Mouse (Mus musculus) embryonic facial prominence, embryonic 11.5 days (tissue): ENCODE measurements around the gene Nlrp6. TPM values are rescaled to one million over a fixed set of nuclear protein-coding genes. Genes with fewer than 3 reads are reported as not detected.
"Not testable (repeated sequence)": the region's sequence is repeated elsewhere in the genome, so short reads cannot be mapped to it uniquely, and the experiment has no call there.

Experiments used
- ATAC-seq: fragments of 200-750 bp; cut with Nextera tagmentation; replicated peaks from 2 replicates; pipeline ENCODE4 v1.8.0; 2017; ENCODE audit warnings: low read depth; ENCODE audit not compliant: insufficient number of reproducible peaks, low FRiP score, low TSS enrichment
- DNase-seq: peaks from one replicate; pipeline ENCODE4 v3.0.0-alpha.2; 2015; ENCODE audit warnings: low spot score
- H3K27ac ChIP-seq: fragments of 300-500 bp; sonication (generic); replicated peaks from 2 replicates; pipeline ENCODE4 v1.5.1; 2014; ENCODE audit warnings: mild to moderate bottlenecking, low read depth, low read length, control low read depth
- H3K27me3 ChIP-seq: fragments of 300-500 bp; sonication (generic); 2 replicates; pipeline ENCODE4 v1.6.1; 2014; ENCODE audit warnings: mild to moderate bottlenecking, low read length, moderate library complexity, mixed read lengths; ENCODE audit not compliant: control insufficient read depth, insufficient read depth
- H3K36me3 ChIP-seq: fragments of 300-500 bp; sonication (generic); replicated peaks from 2 replicates; pipeline ENCODE4 v1.6.1; 2014; ENCODE audit warnings: low read depth, mild to moderate bottlenecking, low read length, moderate library complexity, mixed read lengths; ENCODE audit not compliant: control insufficient read depth, insufficient read depth
- H3K4me1 ChIP-seq: fragments of 300-500 bp; sonication (generic); 2 replicates; pipeline ENCODE4 v1.6.1; 2014; ENCODE audit warnings: low read length, mixed read lengths; ENCODE audit not compliant: control insufficient read depth, insufficient read depth
- H3K4me2 ChIP-seq: fragments of 300-500 bp; sonication (generic); 2 replicates; pipeline ENCODE4 v1.6.1; 2014; ENCODE audit warnings: low read depth, mild to moderate bottlenecking, control low read depth, low read length, moderate library complexity
- H3K4me3 ChIP-seq: fragments of 300-500 bp; sonication (generic); 2 replicates; pipeline ENCODE4 v1.5.1; 2014; ENCODE audit warnings: low read depth, low read length, control low read depth
- H3K9ac ChIP-seq: fragments of 300-500 bp; sonication (generic); replicated peaks from 2 replicates; pipeline ENCODE4 v1.6.1; 2014; ENCODE audit warnings: mild to moderate bottlenecking, control low read depth, low read length
- H3K9me3 ChIP-seq: fragments of 300-500 bp; sonication (generic); replicated peaks from 2 replicates; pipeline ENCODE4 v1.6.1; 2016; ENCODE audit warnings: mild to moderate bottlenecking, low read length, inconsistent platforms, mixed read lengths; ENCODE audit not compliant: control insufficient read depth
- WGBS: fragments of 180-500 bp; shearing (Covaris S2); extraction: QIAGEN DNeasy Blood & Tissue Kit; methylation state at CpG from one replicate; pipeline ENCODE4 v1.1.7; 2014; 5-methylcytosine and 5-hydroxymethylcytosine counted together
- polyA plus RNA-seq: library from polyadenylated mRNA; unstranded; fragments of >200 nt; fragmentation: Nextera tagmentation; extraction: Ambion mirVana; gene quantifications from 2 replicates; pipeline ENCODE4 v1.2.1, GENCODE M21; 2014

Gene Nlrp6
- polyA plus RNA-seq, 1 experiment from 2014 or later, result not detected

DNA sequence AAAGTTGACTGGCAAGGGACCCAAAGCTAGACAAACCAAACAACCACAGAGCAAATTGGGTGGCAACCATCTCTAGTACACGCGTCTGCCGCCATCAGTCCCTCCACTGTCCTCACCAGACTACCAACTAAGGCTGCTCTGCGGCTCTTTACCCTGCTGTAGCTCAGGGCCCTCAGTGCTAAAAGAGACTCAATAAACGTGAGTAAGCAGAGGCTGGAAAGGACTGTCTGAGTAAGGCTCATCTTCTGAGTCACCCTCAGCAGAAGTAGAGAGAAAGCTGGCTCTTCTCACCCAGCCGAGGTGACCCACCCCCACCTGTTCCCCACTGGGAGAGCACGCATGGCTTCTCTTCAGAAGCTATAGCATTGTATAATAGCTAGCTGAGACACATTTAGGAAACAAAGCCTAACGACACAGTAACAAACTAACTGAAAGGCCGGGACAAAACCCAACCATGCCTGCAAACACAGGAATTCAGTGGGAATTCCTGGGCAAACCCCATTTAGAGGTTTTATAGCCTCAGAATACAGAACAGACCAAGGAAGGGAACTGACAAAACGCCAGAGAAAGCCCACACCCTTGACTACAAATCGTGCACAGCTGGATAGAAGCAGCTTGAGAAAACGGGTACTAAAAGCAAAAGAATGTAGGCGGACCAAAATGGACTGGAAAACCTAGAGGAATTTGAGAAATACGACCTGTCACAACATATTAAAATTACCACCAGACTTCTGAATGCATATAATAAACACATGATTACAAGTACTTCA is 52.9 kb downstream of the Nlrp6 start:
- ATAC-seq (no peak), DNase-seq (no peak)
- H3K27ac ChIP-seq, result no peak overlapping the region
- no peak overlapping the region for H3K4me3 ChIP-seq
- no peak overlapping the region for H3K9ac ChIP-seq
- H3K36me3 ChIP-seq, result no peaks in the 10 kb centered on the region
- H3K4me2 ChIP-seq, result no peak overlapping the region
- H3K9me3 ChIP-seq, result no peaks in the 10 kb centered on the region
- 33% methylated on average over 14 of the region's 14 CpGs for WGBS
- no peaks in the 10 kb centered on the region for H3K27me3 ChIP-seq
- H3K4me1 ChIP-seq, result peaks cover 3% of the 10 kb centered on the region; the same call in 1 of the 2 replicates

DNA sequence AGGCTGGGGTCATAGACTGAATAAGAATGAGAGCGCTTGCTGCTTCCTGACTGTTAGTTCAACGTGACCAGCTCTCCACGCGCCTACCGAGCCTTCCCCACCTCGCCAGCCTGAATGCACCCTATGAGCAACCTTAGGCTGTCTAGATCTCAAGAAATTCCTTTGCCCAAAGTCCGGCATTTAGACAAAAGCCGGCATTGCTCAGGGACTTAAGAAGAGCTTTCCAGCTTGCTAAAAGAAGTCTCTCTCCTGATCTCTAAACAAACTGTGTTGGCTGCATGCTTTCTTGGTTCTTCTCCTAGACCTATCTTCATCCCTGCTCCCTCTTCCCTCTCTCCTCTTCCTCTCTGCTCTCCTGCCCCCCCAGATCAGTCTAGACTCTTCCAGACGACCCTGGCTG is 54.2 kb downstream of the Nlrp6 start:
- WGBS, result 11% methylated on average over 9 of the region's 9 CpGs
- no peak overlapping the region for H3K9ac ChIP-seq

DNA sequence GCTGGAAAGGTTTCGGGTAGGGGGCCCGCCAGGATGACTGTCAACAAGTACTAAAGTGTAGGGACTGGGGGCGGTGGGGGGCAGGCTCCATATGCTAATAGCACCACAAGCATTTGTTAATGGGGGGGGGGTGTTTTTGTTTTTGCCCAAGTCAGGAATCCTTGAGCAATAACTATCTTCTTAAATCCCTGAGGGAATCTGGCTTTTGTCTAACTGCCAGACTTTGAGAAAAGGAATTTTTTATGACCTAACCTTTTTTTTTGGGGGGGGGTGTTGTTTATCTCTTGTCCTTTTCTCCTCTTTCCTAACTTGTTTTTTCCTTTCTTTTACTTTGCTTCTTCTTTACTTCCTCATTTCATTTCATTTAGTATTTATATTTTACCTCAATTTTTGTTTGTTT is 54.8 kb downstream of the Nlrp6 start:
- no peaks in the 10 kb centered on the region for H3K27me3 ChIP-seq
- no peak overlapping the region for H3K4me2 ChIP-seq
- no peaks in the 10 kb centered on the region for H3K9me3 ChIP-seq
- H3K36me3 ChIP-seq, result no peaks in the 10 kb centered on the region
- H3K9ac ChIP-seq, result no peak overlapping the region
- no peaks in the 10 kb centered on the region for H3K4me1 ChIP-seq
- no peak for DNase-seq
- no peak overlapping the region for H3K4me3 ChIP-seq
- WGBS, result 21% methylated on average over 3 of the region's 3 CpGs
- ATAC-seq, result no peak
- no peak overlapping the region for H3K27ac ChIP-seq

More for the DNA sequence above, 54.2 kb downstream of the Nlrp6 start:
- no peak for ATAC-seq
- Histone ChIP-seq H3K4me2 (no peak overlapping the region), H3K36me3 (no peaks in the 10 kb centered on the region), H3K27me3 (no peaks in the 10 kb centered on the region), H3K4me3 (no peak overlapping the region), H3K4me1 (no peaks in the 10 kb centered on the region), H3K9me3 (no peaks in the 10 kb centered on the region), H3K27ac (no peak overlapping the region)
- DNase-seq, result no peak

DNA sequence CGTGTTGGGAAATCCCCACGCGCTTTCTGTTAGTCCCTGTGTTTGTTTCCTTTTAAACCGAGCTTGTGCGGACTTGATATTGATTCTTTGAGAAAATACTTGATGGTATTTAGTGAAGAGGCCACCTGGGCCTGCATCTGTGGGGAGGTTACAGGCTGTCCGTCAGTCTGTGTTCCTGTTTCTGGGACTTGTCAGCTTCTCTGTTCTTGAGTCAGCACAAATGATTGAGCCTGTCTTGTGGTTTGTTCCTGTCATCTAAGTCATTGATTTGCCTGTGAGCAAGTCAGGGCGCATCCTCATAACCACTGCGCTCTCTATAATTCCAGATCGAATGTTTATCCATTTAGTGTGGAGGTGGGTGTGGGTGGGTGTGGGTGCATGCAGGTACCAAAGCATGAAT is 56.0 kb downstream of the Nlrp6 start:
- H3K27ac ChIP-seq, ATAC-seq, DNase-seq, H3K9me3 ChIP-seq, H3K9ac ChIP-seq, H3K36me3 ChIP-seq, H3K4me2 ChIP-seq, H3K4me3 ChIP-seq, H3K27me3 ChIP-seq, H3K4me1 ChIP-seq: not testable (repeated sequence)
- WGBS, result 90% methylated on average over 9 of the region's 9 CpGs

Other genes with a start within 250 kb of the Nlrp6 start
- not detected in 2 replicates for gene Olfr45, start 239.0 kb upstream of the Nlrp6 start, polyA plus RNA-seq
- gene Olfr541, start 223.6 kb upstream of the Nlrp6 start, polyA plus RNA-seq, result not detected in 2 replicates
- not detected in 2 replicates for gene Cyp2e1, start 157.2 kb upstream of the Nlrp6 start, polyA plus RNA-seq
- gene Syce1, start 133.1 kb upstream of the Nlrp6 start, polyA plus RNA-seq, result 0.14 and 0.38 TPM in 2 replicates
- gene Zfp941, start 98.7 kb upstream of the Nlrp6 start, polyA plus RNA-seq, result 3.5 and 3.6 TPM in 2 replicates
- gene Urah, start 85.9 kb upstream of the Nlrp6 start, polyA plus RNA-seq, result 1.1 and 1.3 TPM in 2 replicates
- not detected in 2 replicates for gene Scgb1c1, start 75.4 kb upstream of the Nlrp6 start, polyA plus RNA-seq
- gene Odf3, start 73.1 kb upstream of the Nlrp6 start, polyA plus RNA-seq, result not detected in 2 replicates
- gene Gm45785, start 64.6 kb upstream of the Nlrp6 start, polyA plus RNA-seq, result not detected in 2 replicates
- 56.7 and 58.3 TPM in 2 replicates for gene Ric8a, start 63.9 kb upstream of the Nlrp6 start, polyA plus RNA-seq
- 22.9 and 31.8 TPM in 2 replicates for gene Bet1l, start 63.3 kb upstream of the Nlrp6 start, polyA plus RNA-seq
- gene Psmd13, start 38.9 kb upstream of the Nlrp6 start, polyA plus RNA-seq, result 185 and 195 TPM in 2 replicates
- 17.1 and 19.3 TPM in 2 replicates for gene Sirt3, start 38.6 kb upstream of the Nlrp6 start, polyA plus RNA-seq
- gene Cox8b, start 20.5 kb upstream of the Nlrp6 start, polyA plus RNA-seq, result not detected in 2 replicates
- 12.4 and 14.3 TPM in 2 replicates for gene Pgghg, start 20.5 kb downstream of the Nlrp6 start, polyA plus RNA-seq
- 0.38 and 0.78 TPM in 2 replicates for gene Ifitm5, start 29.4 kb downstream of the Nlrp6 start, polyA plus RNA-seq
- not detected in 2 replicates for gene Gm45717, start 35.0 kb downstream of the Nlrp6 start, polyA plus RNA-seq
- gene Ifitm2, start 35.1 kb downstream of the Nlrp6 start, polyA plus RNA-seq, result 595 and 632 TPM in 2 replicates
- 19.9 and 20.1 TPM in 2 replicates for gene Ifitm1, start 46.3 kb downstream of the Nlrp6 start, polyA plus RNA-seq
- gene Ifitm3, start 89.9 kb downstream of the Nlrp6 start, polyA plus RNA-seq, result 29.8 and 36.5 TPM in 2 replicates
- gene Ifitm6, start 97.0 kb downstream of the Nlrp6 start, polyA plus RNA-seq, result not detected in 2 replicates
- not detected in 2 replicates for gene Gm17387, start 108.2 kb downstream of the Nlrp6 start, polyA plus RNA-seq
- gene B4galnt4, start 140.2 kb downstream of the Nlrp6 start, polyA plus RNA-seq, result 15.8 and 19.4 TPM in 2 replicates
- gene Pkp3, start 157.3 kb downstream of the Nlrp6 start, polyA plus RNA-seq, result 3.1 and 3.5 TPM in 2 replicates
- 1.6 and 1.8 TPM in 2 replicates for gene Sigirr, start 179.7 kb downstream of the Nlrp6 start, polyA plus RNA-seq
- 1.2 and 1.3 TPM in 2 replicates for gene Ano9, start 196.9 kb downstream of the Nlrp6 start, polyA plus RNA-seq
- 67.3 and 69.6 TPM in 2 replicates for gene Ptdss2, start 201.5 kb downstream of the Nlrp6 start, polyA plus RNA-seq